20 mouse cellular contexts compared by ENCODE assay signal in the genomic region with DNA sequence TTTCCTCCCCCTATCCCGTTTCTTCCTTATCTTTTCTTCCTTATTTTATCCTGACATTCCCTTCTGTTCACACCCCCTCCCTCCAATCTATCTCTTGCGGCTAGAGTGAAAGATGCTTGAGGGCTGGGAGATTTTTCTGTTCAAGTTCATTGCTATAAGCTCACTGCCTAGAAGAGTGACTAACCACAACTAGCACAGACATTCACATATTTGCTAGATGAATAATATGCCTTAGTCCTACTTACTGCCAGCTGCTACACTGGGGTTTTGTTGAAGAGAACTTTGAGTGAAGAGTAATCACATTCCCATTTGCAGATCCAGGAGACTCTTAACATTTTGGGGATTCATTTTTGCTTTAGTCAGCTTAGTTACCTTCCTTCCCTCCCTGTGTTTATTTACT.
"Had no signal": no experiment of that assay in that cellular context is flagged by ENCODE, and none has a peak within 500 bp of the region (broad histone marks: within the 10 kb centered on the region; RNA-seq: fewer than 3 reads in every experiment).

No protein-coding gene starts in this region.

- H3K27me3 ChIP-seq: neural tube, embryonic 12.5 days; neural tube, embryonic 15.5 days; stomach, embryonic 15.5 days had no signal

- DNase-seq: kidney, adult 9 months; kidney, postnatal 14 days; layer of hippocampus, adult 9-11 months; layer of hippocampus, postnatal 36 days; liver, postnatal 0 days; lung, postnatal 10 days; lung, postnatal 4 days; midbrain, embryonic 14.5 days; retina, postnatal 1 day; right cerebral cortex, postnatal 25 days; spleen, adult 18-20 months; thymus, adult 18-20 months; thymus, postnatal 36 days had no signal

- H3K36me3 ChIP-seq: lung, embryonic 15.5 days; neural tube, embryonic 12.5 days; neural tube, embryonic 15.5 days; stomach, embryonic 15.5 days had no signal

- H3K4me3 ChIP-seq: layer of hippocampus, adult 2 months; left cerebral cortex, adult 2 months; lung, embryonic 15.5 days; neural tube, embryonic 12.5 days; neural tube, embryonic 15.5 days; stomach, embryonic 15.5 days had no signal

- H3K4me2 ChIP-seq: lung, embryonic 15.5 days; midbrain, embryonic 11.5 days; neural tube, embryonic 12.5 days; neural tube, embryonic 15.5 days; stomach, embryonic 15.5 days had no signal
